Mouse (Mus musculus) midbrain, embryonic 10.5 days (tissue): ENCODE data around the gene Fam71b. TPM values are rescaled to one million over a fixed set of nuclear protein-coding genes. Genes with fewer than 3 reads are reported as not detected.

Experiments
- DNase-seq: peaks from one replicate; pipeline ENCODE4 v3.0.0-alpha.2; 2017; ENCODE audit warnings: low spot score
- H3K27ac ChIP-seq: fragments of 300-500 bp; sonication (generic); replicated peaks from 2 replicates; pipeline ENCODE4 v1.5.1; 2016; ENCODE audit warnings: mild to moderate bottlenecking
- H3K27me3 ChIP-seq: fragments of 300-500 bp; sonication (generic); 2 replicates; pipeline ENCODE4 v1.6.1; 2016; ENCODE audit warnings: low read depth, mild to moderate bottlenecking; ENCODE audit not compliant: poor library complexity, severe bottlenecking
- H3K36me3 ChIP-seq: fragments of 300-500 bp; sonication (generic); 2 replicates; pipeline ENCODE4 v1.6.1; 2016; ENCODE audit warnings: mild to moderate bottlenecking, moderate library complexity
- H3K4me1 ChIP-seq: fragments of 300-500 bp; sonication (generic); 2 replicates; pipeline ENCODE4 v1.6.1; 2016
- H3K4me3 ChIP-seq: fragments of 300-500 bp; sonication (generic); 2 replicates; pipeline ENCODE4 v1.5.1; 2016; ENCODE audit warnings: mild to moderate bottlenecking, moderate library complexity
- H3K9me3 ChIP-seq: fragments of 300-500 bp; sonication (generic); replicated peaks from 2 replicates; pipeline ENCODE4 v1.6.1; 2016; ENCODE audit warnings: mild to moderate bottlenecking
- WGBS: fragments of 180-500 bp; shearing (Covaris S2); methylation state at CpG from one replicate; pipeline ENCODE4 v1.1.7; 2016; 5-methylcytosine and 5-hydroxymethylcytosine counted together
- polyA plus RNA-seq: library from polyadenylated mRNA; unstranded; fragments of >200 nt; fragmentation: Nextera tagmentation; extraction: Ambion mirVana; gene quantifications from 2 replicates; pipeline ENCODE4 v1.2.1, GENCODE M21; 2016

Fam71b gene
- polyA plus RNA-seq, 1 experiment from 2014 or later, result not detected

GRCm38 (mm10) chr11:46443152-46443551, 46.8 kb downstream of the Fam71b start:
- Histone ChIP-seq H3K36me3 (peaks cover 51% of the 10 kb centered on the region), H3K27me3 (no peaks in the 10 kb centered on the region), H3K4me1 (peaks cover under 1% of the 10 kb centered on the region; the same call in 1 of the 2 replicates), H3K4me3 (no peak overlapping the region), H3K9me3 (no peaks in the 10 kb centered on the region), H3K27ac (no peak overlapping the region)
- DNase-seq, result no peak
- 97% methylated on average over 1 of the region's 1 CpGs for WGBS

GRCm38 (mm10) chr11:46443979-46444378, 47.6 kb downstream of the Fam71b start:
- no peak for DNase-seq
- Histone ChIP-seq H3K36me3 (peaks cover 48% of the 10 kb centered on the region), H3K4me1 (no peaks in the 10 kb centered on the region), H3K9me3 (no peaks in the 10 kb centered on the region), H3K4me3 (no peak overlapping the region), H3K27ac (no peak overlapping the region), H3K27me3 (no peaks in the 10 kb centered on the region)
- 95% methylated on average over 5 of the region's 5 CpGs for WGBS

DNA sequence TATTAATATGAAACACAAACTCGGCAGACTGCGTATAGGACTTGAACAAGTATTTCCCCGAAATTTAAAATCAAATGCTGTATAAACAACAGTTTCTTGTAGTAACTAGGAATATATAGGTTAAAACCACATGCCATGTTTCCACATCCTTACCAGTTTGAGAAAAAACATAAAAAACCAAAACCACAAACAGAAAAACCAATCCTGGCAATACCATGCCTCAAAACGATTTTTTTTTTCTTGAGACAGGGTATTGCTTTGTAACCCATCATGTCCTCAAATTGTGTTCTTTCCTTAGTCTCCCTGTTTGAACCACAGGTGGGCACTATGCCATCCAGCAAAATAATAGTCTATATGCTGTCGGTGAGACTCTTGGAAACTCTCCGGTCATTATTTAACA, 49.8 kb downstream of the Fam71b start:
- H3K27me3 ChIP-seq, result no peaks in the 10 kb centered on the region
- no peaks in the 10 kb centered on the region for H3K4me1 ChIP-seq
- no peaks in the 10 kb centered on the region for H3K9me3 ChIP-seq
- no peak overlapping the region for H3K4me3 ChIP-seq
- H3K27ac ChIP-seq, result no peak overlapping the region
- peaks cover 28% of the 10 kb centered on the region for H3K36me3 ChIP-seq
- WGBS, result 94% methylated on average over 6 of the region's 6 CpGs
- no peak for DNase-seq

GRCm38 (mm10) chr11:46447644-46448484, 51.5 kb downstream of the Fam71b start:
- no peak overlapping the region for H3K27ac ChIP-seq
- peaks cover 11% of the 10 kb centered on the region for H3K36me3 ChIP-seq
- DNase-seq, result no peak
- no peaks in the 10 kb centered on the region for H3K4me1 ChIP-seq
- WGBS, result 82% methylated on average over 13 of the region's 13 CpGs
- H3K4me3 ChIP-seq, result no peak overlapping the region
- no peaks in the 10 kb centered on the region for H3K9me3 ChIP-seq
- no peaks in the 10 kb centered on the region for H3K27me3 ChIP-seq

GRCm38 (mm10) chr11:46449461-46450080, 53.2 kb downstream of the Fam71b start:
- no peak for DNase-seq
- H3K9me3 ChIP-seq, result no peaks in the 10 kb centered on the region
- WGBS, result 87% methylated on average over 11 of the region's 11 CpGs
- H3K27ac ChIP-seq, result no peak overlapping the region
- no peaks in the 10 kb centered on the region for H3K27me3 ChIP-seq
- H3K4me3 ChIP-seq, result no peak overlapping the region
- H3K4me1 ChIP-seq, result no peaks in the 10 kb centered on the region
- no peaks in the 10 kb centered on the region for H3K36me3 ChIP-seq

GRCm38 (mm10) chr11:46454453-46455045, 58.2 kb downstream of the Fam71b start, which contains the start of gene Havcr2:
TSS of gene Havcr2 (plus strand) at chr11:46454935.
- H3K4me3 ChIP-seq, result no peak within 1 kb of the TSS
- H3K27ac ChIP-seq, result no peak within 1 kb of the TSS
- H3K4me1 ChIP-seq, result no peaks in the 10 kb centered on the region
- no peaks in the 10 kb centered on the region for H3K27me3 ChIP-seq
- DNase-seq, result no peak
- WGBS, result 85% methylated on average over 6 of the region's 6 CpGs
- no peaks in the 10 kb centered on the region for H3K9me3 ChIP-seq
- H3K36me3 ChIP-seq, result no peaks in the 10 kb centered on the region

Other genes with a start within 250 kb of the Fam71b start
- 1.00 and 1.3 TPM in 2 replicates for gene Nipal4, start 230.1 kb upstream of the Fam71b start, polyA plus RNA-seq
- 0.51 and 0.75 TPM in 2 replicates for gene Fndc9, start 161.0 kb upstream of the Fam71b start, polyA plus RNA-seq
- gene Cyfip2, start 83.7 kb upstream of the Fam71b start, polyA plus RNA-seq, result 20.4 and 27.9 TPM in 2 replicates
- gene Itk, start 7.0 kb upstream of the Fam71b start, polyA plus RNA-seq, result 0.04 TPM in 1 of 2 replicates, not detected in the other
- gene Med7, start 40.4 kb downstream of the Fam71b start, polyA plus RNA-seq, result 95.2 and 97.2 TPM in 2 replicates
- gene Havcr2, start 58.4 kb downstream of the Fam71b start, polyA plus RNA-seq, result 0.04 and 0.14 TPM in 2 replicates
- not detected in 2 replicates for gene Gm12169, start 127.7 kb downstream of the Fam71b start, polyA plus RNA-seq
- gene BC053393, start 175.0 kb downstream of the Fam71b start, polyA plus RNA-seq, result not detected in 2 replicates
- not detected in 2 replicates for gene Dppa1, start 232.7 kb downstream of the Fam71b start, polyA plus RNA-seq